Mouse (Mus musculus) liver, embryonic 15.5 days (tissue): ENCODE data around the gene Tdrd6. TPM values are rescaled to one million over a fixed set of nuclear protein-coding genes. Genes with fewer than 3 reads are reported as not detected.
A peak's percentile ranks its signal among the peaks of the same experiment; 100 is the strongest.

Experiments
- ATAC-seq: fragments of 200-750 bp; cut with Nextera tagmentation; 2 replicates; pipeline ENCODE4 v1.8.0; 2017; ENCODE audit warnings: moderate number of reproducible peaks, mild to moderate bottlenecking, moderate library complexity; ENCODE audit not compliant: insufficient read depth
- H3K27ac ChIP-seq: fragments of 300-500 bp; sonication (generic); replicated peaks from 2 replicates; pipeline ENCODE4 v1.5.1; 2015; ENCODE audit warnings: mild to moderate bottlenecking, inconsistent platforms
- H3K27me3 ChIP-seq: fragments of 300-500 bp; sonication (generic); 2 replicates; pipeline ENCODE4 v1.6.1; 2015; ENCODE audit warnings: mild to moderate bottlenecking, inconsistent platforms
- H3K36me3 ChIP-seq: fragments of 300-500 bp; sonication (generic); replicated peaks from 2 replicates; pipeline ENCODE4 v1.6.1; 2015; ENCODE audit warnings: moderate library complexity, mild to moderate bottlenecking, inconsistent platforms
- H3K4me1 ChIP-seq: fragments of 300-500 bp; sonication (generic); replicated peaks from 2 replicates; pipeline ENCODE4 v1.6.1; 2015; ENCODE audit warnings: inconsistent platforms
- H3K4me2 ChIP-seq: fragments of 300-500 bp; sonication (generic); 2 replicates; pipeline ENCODE4 v1.6.1; 2015; ENCODE audit warnings: moderate library complexity, mild to moderate bottlenecking, inconsistent platforms
- H3K4me3 ChIP-seq: fragments of 300-500 bp; sonication (generic); replicated peaks from 2 replicates; pipeline ENCODE4 v1.5.1; 2015; ENCODE audit warnings: mild to moderate bottlenecking, inconsistent platforms
- H3K9ac ChIP-seq: fragments of 300-500 bp; sonication (generic); 2 replicates; pipeline ENCODE4 v1.6.1; 2015; ENCODE audit warnings: moderate library complexity, mild to moderate bottlenecking, inconsistent platforms
- H3K9me3 ChIP-seq: fragments of 300-500 bp; sonication (generic); replicated peaks from 2 replicates; pipeline ENCODE4 v1.6.1; 2016; ENCODE audit warnings: inconsistent platforms
- WGBS: fragments of 180-500 bp; shearing (Covaris S2); methylation state at CpG from one replicate; pipeline ENCODE4 v1.1.7; 2015; ENCODE audit warnings: mixed read lengths; ENCODE audit not compliant: insufficient replicate concordance; 5-methylcytosine and 5-hydroxymethylcytosine counted together
- polyA plus RNA-seq: library from polyadenylated mRNA; unstranded; fragments of >200 nt; fragmentation: Nextera tagmentation; extraction: Ambion mirVana; gene quantifications from 2 replicates; pipeline ENCODE4 v1.2.1, GENCODE M21; 2015

The Tdrd6 gene
- polyA plus RNA-seq, 1 experiment from 2014 or later, result not detected

- Histone ChIP-seq H3K9me3 (no peaks in the 10 kb centered on the region), H3K4me2 (no peak overlapping the region), H3K9ac (no peak overlapping the region), H3K4me1 (no peaks in the 10 kb centered on the region), H3K4me3 (no peak overlapping the region), H3K27ac (no peak overlapping the region), H3K36me3 (no peaks in the 10 kb centered on the region), H3K27me3 (no peaks in the 10 kb centered on the region)
- 66% methylated on average over 10 of the region's 10 CpGs for WGBS
- ATAC-seq, result no peak
Observed at GRCm38 (mm10) chr17:43649641-43650436, 19.7 kb upstream of the Tdrd6 start.

DNA sequence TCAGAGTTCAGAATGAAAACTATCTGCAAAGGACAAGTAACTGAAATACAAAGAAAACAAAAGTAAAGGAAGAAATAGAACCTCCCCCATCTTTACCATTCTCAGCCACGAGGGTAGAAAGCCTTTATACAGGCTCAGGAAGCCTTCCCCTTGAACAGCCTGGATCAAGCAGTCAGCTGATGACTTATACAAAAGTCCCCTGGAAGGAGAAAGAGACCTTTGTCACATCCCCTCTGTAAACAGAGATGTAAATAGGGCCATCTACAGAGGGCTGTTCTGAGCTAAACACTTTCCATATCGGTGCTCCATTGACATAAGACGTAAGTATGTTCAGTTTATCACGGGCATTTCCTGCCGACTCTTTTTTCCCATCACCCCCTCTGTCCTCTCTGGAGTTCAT is 16.8 kb upstream of the Tdrd6 start:
- H3K36me3 ChIP-seq, result no peaks in the 10 kb centered on the region
- no peak overlapping the region for H3K4me2 ChIP-seq
- H3K9me3 ChIP-seq, result no peaks in the 10 kb centered on the region
- no peaks in the 10 kb centered on the region for H3K27me3 ChIP-seq
- H3K27ac ChIP-seq, result no peak overlapping the region
- no peak overlapping the region for H3K4me3 ChIP-seq
- H3K4me1 ChIP-seq, result 0 out of 2 replicates have a peak, but pooled peaks cover 6% of the 10 kb centered on the region
- 47% methylated on average over 5 of the region's 5 CpGs for WGBS
- H3K9ac ChIP-seq, result no peak overlapping the region
- ATAC-seq, result no peak

- WGBS, result 42% methylated on average over 3 of the region's 3 CpGs
- no peaks in the 10 kb centered on the region for H3K27me3 ChIP-seq
- H3K36me3 ChIP-seq, result no peaks in the 10 kb centered on the region
- no peak overlapping the region for H3K4me3 ChIP-seq
- H3K4me2 ChIP-seq, result no peak overlapping the region
- H3K27ac ChIP-seq, result no peak overlapping the region
- H3K9ac ChIP-seq, result no peak overlapping the region
- 0 out of 2 replicates have a peak, but pooled peaks cover 6% of the 10 kb centered on the region for H3K4me1 ChIP-seq
- ATAC-seq, result no peak
- H3K9me3 ChIP-seq, result no peaks in the 10 kb centered on the region
Observed at GRCm38 (mm10) chr17:43645136-43645535, 15.0 kb upstream of the Tdrd6 start.

DNA sequence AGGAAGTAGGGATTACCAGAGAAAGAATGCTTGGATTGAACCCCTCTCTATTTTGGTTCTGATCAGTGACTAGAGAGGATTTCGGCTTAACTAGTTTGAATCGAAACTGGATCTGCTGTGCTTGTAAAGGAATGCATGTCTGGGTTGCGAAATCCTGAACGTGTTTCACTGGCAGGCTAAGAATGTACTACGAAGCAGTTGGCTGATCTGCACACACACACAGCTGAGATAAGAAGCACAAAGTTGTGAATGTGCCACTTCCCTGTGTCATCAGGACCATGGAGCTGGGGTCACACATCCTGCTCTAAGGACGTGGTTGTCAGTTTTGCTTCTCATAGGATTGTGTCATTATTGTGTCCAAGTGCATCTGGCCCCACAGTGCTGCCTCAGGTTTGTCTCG is 14.3 kb upstream of the Tdrd6 start:
- WGBS, result 22% methylated on average over 7 of the region's 7 CpGs
- no peak overlapping the region for H3K9ac ChIP-seq
- no peak overlapping the region for H3K4me3 ChIP-seq
- H3K4me2 ChIP-seq, result no peak overlapping the region
- no peaks in the 10 kb centered on the region for H3K9me3 ChIP-seq
- no peaks in the 10 kb centered on the region for H3K36me3 ChIP-seq
- ATAC-seq, result peak; percentile 54
- H3K27ac ChIP-seq, result 0 out of 2 replicates have a peak overlapping the region, but pooled peaks have one; percentile 4
- no peaks in the 10 kb centered on the region for H3K27me3 ChIP-seq
- H3K4me1 ChIP-seq, result 0 out of 2 replicates have a peak, but pooled peaks cover 6% of the 10 kb centered on the region

DNA sequence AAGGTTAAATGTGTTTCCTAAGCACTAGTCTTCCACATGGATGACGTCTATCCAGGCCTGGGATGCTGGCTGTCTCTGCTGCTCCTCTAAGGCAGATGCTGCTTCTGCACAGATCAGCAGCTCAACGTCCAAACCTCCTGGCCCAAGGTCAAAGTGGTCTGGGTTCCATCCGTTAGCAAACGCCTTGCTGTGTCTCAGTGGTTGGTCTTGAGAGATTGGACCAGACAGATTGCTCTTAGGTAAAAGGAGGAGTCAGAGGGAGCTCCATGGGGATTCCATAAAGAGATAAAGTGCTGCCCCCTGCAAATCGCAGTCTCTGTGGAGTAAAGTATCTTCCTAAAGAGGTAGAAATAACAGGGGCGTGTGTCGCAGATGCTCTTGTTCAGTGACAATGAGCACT is 13.1 kb upstream of the Tdrd6 start:
- H3K27ac ChIP-seq, result no peak overlapping the region
- 68% methylated on average over 7 of the region's 7 CpGs for WGBS
- H3K27me3 ChIP-seq, result no peaks in the 10 kb centered on the region
- no peak for ATAC-seq
- no peaks in the 10 kb centered on the region for H3K9me3 ChIP-seq
- no peak overlapping the region for H3K4me3 ChIP-seq
- no peak overlapping the region for H3K4me2 ChIP-seq
- H3K36me3 ChIP-seq, result no peaks in the 10 kb centered on the region
- no peak overlapping the region for H3K9ac ChIP-seq
- 0 out of 2 replicates have a peak, but pooled peaks cover 6% of the 10 kb centered on the region for H3K4me1 ChIP-seq

GRCm38 (mm10) chr17:43640825-43641224 is 10.7 kb upstream of the Tdrd6 start:
- ATAC-seq, result no peak
- no peak overlapping the region for H3K9ac ChIP-seq
- H3K27me3 ChIP-seq, result no peaks in the 10 kb centered on the region
- 32% methylated on average over 1 of the region's 1 CpGs for WGBS
- H3K4me3 ChIP-seq, result no peak overlapping the region
- H3K27ac ChIP-seq, result no peak overlapping the region
- H3K9me3 ChIP-seq, result no peaks in the 10 kb centered on the region
- no peak overlapping the region for H3K4me2 ChIP-seq
- H3K36me3 ChIP-seq, result no peaks in the 10 kb centered on the region
- 0 out of 2 replicates have a peak, but pooled peaks cover 6% of the 10 kb centered on the region for H3K4me1 ChIP-seq

DNA sequence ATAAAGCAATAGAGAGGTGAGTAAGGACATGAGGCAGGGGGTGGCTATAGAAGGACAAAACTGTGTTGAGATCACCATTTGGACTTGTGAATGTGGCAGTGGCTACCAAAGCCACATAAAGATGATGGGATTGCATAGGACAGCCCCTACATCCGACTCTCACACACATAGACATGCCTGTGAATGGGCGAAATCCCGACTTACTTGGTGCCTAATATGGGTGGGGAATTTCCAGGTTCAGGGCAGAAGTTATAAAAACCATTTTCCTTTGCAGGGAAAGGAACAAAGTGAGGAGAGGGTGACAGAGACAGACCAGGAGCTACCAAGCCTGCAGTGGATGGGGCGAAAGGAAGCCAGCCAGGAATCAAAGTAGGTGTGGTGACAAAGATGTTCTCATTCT is 7.0 kb upstream of the Tdrd6 start:
- 66% methylated on average over 4 of the region's 4 CpGs for WGBS
- no peaks in the 10 kb centered on the region for H3K36me3 ChIP-seq
- no peaks in the 10 kb centered on the region for H3K9me3 ChIP-seq
- no peak overlapping the region for H3K4me3 ChIP-seq
- H3K27me3 ChIP-seq, result peaks cover 6% of the 10 kb centered on the region; the same call in 1 of the 2 replicates
- H3K9ac ChIP-seq, result no peak overlapping the region
- no peak overlapping the region for H3K4me2 ChIP-seq
- no peak for ATAC-seq
- H3K4me1 ChIP-seq, result no peaks in the 10 kb centered on the region
- H3K27ac ChIP-seq, result no peak overlapping the region

- Histone ChIP-seq H3K27me3 (peaks cover 47% of the 10 kb centered on the region), H3K4me1 (peaks cover 3% of the 10 kb centered on the region; the same call in 1 of the 2 replicates), H3K36me3 (no peaks in the 10 kb centered on the region), H3K27ac (no peak overlapping the region), H3K4me3 (no peak overlapping the region), H3K9ac (no peak overlapping the region), H3K4me2 (no peak overlapping the region), H3K9me3 (no peaks in the 10 kb centered on the region)
- WGBS, result 47% methylated on average over 13 of the region's 13 CpGs
- no peak for ATAC-seq
Observed at GRCm38 (mm10) chr17:43630427-43630760, 295 bp upstream of the Tdrd6 start.

DNA sequence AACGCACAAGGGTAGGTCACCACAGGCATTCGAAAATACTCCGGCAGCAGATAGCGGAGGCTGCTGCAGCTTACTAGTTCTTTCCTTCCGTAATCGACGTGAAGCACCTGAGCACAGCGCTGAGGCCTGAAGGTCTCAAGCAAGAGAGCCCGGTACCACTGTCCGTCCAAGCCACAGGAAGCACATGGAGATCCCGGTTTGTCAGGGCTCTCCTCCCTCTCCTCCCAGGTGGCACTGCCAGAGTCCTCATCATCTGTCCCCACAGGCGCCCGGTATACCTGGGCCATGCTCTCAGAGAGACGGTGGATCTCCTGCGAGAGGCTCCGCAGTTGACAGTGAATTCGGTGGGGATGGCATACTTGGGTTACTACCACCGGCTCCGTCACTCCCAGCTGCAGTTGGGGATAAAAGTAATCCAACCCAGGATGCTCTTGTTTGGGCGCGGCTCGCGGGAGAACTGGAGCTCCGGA is 1.0 kb downstream of the Tdrd6 start:
- ATAC-seq, result no peak
- Histone ChIP-seq H3K27me3 (peaks cover 47% of the 10 kb centered on the region), H3K27ac (no peak overlapping the region), H3K9ac (no peak overlapping the region), H3K4me2 (peak overlapping the region; percentile 43; the same call in 1 of the 2 replicates), H3K4me1 (peaks cover 3% of the 10 kb centered on the region; the same call in 1 of the 2 replicates), H3K4me3 (no peak overlapping the region), H3K36me3 (no peaks in the 10 kb centered on the region), H3K9me3 (no peaks in the 10 kb centered on the region)
- WGBS, result 21% methylated on average over 24 of the region's 24 CpGs

DNA sequence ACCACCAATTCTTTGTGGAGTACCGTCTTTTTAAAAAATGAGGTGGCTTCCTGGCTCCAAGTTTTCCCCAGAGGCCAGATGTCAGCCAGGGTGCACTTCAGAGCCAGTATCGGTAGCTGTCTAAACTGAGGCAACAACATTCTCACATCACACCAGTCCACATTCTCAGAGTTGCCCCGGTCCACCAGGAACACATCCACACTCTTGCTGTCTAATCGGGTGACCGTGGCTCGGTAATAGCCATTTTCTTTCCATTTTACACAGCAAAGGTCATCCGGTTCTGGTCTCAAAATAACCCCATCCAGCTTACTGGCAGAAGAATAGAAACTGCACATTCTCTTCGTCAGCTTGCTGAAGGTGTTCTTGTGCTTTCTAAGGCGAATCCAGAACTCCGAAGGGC is 1.9 kb downstream of the Tdrd6 start:
- H3K4me2 ChIP-seq, result no peak overlapping the region
- no peak overlapping the region for H3K4me3 ChIP-seq
- H3K27ac ChIP-seq, result no peak overlapping the region
- H3K9ac ChIP-seq, result no peak overlapping the region
- no peaks in the 10 kb centered on the region for H3K36me3 ChIP-seq
- ATAC-seq, result no peak
- no peaks in the 10 kb centered on the region for H3K9me3 ChIP-seq
- 72% methylated on average over 10 of the region's 10 CpGs for WGBS
- peaks cover 3% of the 10 kb centered on the region; the same call in 1 of the 2 replicates for H3K4me1 ChIP-seq
- H3K27me3 ChIP-seq, result peaks cover 47% of the 10 kb centered on the region

- H3K4me1 ChIP-seq, result no peaks in the 10 kb centered on the region
- 65% methylated on average over 10 of the region's 10 CpGs for WGBS
- H3K36me3 ChIP-seq, result no peaks in the 10 kb centered on the region
- no peaks in the 10 kb centered on the region for H3K9me3 ChIP-seq
- no peak for ATAC-seq
- H3K27me3 ChIP-seq, result no peaks in the 10 kb centered on the region
- no peak overlapping the region for H3K4me3 ChIP-seq
- H3K27ac ChIP-seq, result no peak overlapping the region
- H3K9ac ChIP-seq, result no peak overlapping the region
- no peak overlapping the region for H3K4me2 ChIP-seq
Observed at GRCm38 (mm10) chr17:43622076-43622475, 8.0 kb downstream of the Tdrd6 start.
